Mouse (Mus musculus) thymus, postnatal 25 days (tissue): Measurements from ENCODE around the gene Platr17.
"Not testable (repeated sequence)": the region's sequence is repeated elsewhere in the genome, so short reads cannot be mapped to it uniquely, and the experiment has no call there.

Experiments
- DNase-seq: peaks from one replicate; pipeline ENCODE4 v3.0.0; 2022

The Platr17 gene

DNA sequence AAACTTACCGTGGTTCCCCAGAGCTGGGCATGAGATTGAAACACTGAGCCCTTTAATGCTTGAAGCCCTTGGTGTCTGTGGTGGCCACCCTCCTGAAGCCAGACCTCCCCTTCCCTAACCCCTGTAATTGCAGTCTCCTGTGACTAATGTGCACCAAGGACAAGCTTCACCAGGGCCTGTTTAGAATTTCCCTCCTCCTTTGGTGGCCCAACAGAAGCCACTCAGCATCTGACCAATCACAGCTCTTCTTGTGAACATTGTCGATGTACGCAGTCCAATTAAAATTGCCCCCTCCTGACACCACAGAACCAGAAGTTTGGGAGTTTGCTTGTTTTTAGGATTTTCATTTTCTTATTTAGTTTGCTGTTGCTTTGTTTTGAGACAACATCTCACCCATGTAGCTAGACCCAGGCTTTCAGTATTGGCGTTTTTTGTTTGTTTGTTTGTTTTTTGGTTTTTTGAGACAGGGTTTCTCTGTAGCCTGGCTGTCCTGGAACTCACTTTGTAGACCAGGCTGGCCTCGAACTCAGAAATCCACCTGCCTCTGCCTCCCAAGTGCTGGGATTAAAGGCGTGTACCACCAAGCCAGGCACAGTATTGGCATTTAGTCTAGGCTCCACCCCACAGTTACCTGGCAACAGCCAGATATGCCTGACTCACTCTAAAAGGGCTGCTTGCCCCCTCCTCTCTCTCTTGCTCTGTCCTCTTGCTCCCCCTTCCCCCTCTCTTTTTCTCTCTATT lies 854 bp upstream of the Platr17 start:
- not testable (repeated sequence) for DNase-seq

DNA sequence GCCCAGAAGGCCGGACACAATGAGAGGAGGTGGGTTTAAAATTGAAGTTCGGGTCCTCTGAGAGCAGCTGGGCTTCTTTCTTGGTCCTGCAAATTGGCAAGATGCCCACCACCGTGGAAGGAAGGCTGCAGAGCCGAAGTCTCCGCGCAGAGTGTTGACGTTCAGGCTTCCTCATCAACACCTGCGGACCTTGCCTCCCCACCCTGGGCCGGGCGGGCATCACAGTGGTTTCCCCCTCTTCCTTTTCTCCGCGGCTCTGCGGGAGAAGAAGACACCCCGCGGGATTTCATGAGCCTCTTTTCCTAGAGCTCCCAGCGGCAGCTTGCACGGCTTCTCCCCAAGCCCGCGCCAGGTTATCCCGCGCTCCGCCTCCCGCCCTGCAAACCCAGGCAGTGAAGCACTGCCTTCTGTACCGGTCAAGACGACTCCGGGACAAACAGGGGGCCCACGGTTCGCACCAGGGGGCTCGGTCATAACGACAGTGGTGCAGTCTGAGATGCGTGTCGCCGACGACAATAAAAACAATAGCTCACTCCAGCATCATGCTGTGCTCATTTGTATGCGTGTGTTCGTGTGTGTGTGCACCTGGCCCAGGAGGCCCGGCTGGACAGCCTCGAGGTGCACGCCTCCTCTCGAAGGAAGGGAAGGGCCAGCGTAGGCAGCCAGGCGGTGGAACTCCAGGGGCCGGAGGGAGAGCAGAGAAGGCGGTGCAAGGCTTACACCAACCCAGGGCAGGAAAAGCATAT lies 3.6 kb downstream of the Platr17 start:
- DNase-seq = peak; percentile 54

DNA sequence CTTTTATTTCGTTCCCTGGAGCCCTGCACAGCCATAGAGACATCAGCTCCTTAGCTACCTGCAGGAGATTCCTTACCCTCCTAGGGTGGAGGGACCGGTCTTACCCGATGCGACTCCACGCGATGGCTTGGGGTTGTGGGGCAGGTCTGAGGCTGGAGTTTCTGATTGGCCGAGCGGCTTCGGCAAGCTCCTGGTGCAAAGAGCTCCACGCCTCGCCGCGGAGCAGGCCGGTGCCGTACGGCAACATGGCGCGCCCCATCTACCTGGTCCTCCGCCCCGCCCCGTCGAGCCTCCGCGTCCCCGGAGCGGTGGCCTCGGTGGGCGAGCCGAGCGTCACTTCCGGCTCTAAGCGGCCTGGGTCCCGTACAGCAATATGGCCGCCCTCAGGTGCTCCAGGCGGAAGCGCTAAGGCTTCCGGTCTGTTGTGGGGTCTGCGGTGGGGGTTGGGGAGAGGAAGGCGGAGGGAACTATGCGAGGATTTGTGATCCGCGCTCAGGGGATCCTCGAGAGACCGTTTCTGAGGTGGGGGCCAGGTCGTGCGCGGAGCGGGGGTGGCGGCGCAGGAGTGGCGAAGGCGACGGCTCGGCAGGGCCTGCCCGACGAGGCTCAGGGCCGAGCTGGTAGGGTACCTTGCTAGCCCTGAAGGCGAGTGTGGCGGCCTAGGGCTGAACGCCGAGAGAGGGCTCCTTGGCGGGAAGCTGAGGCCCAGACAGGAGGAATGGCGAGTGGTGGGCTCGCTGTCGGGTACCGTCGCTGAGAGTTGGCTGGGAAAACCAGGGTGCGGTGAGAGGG lies 4.3 kb downstream of the Platr17 start, which contains the start of gene Daxx:
Daxx (plus strand) TSS at position 338 of the 792 bp plus-strand sequence.
- DNase-seq = peak; percentile 99

DNA sequence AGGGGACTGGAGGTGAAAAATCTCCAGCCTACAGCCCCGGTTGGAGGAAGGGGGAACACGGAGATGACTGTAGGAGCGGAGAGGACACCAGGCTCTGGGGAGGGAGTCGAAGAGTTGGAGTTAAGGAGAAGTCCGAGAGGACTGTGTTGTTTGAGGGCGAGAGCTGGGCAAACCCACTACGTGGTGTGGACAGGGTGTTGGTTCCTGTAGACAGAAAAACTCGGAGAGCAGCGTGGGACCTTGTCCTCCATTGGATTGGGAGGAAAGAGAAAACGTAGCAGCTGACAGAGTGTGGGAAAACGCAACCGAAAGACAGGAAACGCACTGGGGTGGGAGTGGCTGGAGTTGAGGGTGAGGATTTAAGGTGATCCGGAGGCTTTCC lies 4.9 kb downstream of the Platr17 start:
- peak; percentile 60 for DNase-seq

DNA sequence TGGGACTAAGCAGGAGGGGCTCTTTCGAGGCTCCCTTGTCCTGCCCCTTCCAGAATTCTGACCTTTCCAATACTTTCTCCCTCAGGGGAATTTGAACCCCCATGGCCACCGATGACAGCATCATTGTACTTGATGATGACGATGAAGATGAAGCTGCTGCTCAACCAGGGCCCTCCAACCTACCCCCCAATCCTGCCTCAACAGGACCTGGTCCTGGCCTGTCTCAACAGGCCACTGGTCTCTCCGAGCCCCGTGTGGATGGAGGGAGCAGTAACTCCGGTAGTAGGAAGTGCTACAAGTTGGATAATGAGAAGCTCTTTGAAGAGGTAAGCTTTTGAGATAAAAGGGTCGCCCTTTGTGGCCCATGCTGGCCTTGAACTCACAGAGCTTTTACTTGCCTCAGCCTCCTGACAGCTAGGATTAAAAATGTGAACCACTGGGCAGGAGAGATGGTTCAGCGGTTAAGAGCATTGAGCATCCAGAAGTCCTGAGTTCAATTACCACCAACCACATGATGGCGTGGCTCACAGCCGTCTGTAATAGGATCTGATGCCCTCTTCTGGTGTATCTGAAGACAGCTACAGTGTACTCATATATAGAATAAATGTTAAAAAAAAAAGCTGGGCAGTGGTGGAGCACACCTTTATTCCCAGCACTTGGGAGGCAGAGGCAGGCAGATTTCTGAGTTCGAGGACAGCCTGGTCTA lies 5.6 kb downstream of the Platr17 start:
- DNase-seq = no peak

DNA sequence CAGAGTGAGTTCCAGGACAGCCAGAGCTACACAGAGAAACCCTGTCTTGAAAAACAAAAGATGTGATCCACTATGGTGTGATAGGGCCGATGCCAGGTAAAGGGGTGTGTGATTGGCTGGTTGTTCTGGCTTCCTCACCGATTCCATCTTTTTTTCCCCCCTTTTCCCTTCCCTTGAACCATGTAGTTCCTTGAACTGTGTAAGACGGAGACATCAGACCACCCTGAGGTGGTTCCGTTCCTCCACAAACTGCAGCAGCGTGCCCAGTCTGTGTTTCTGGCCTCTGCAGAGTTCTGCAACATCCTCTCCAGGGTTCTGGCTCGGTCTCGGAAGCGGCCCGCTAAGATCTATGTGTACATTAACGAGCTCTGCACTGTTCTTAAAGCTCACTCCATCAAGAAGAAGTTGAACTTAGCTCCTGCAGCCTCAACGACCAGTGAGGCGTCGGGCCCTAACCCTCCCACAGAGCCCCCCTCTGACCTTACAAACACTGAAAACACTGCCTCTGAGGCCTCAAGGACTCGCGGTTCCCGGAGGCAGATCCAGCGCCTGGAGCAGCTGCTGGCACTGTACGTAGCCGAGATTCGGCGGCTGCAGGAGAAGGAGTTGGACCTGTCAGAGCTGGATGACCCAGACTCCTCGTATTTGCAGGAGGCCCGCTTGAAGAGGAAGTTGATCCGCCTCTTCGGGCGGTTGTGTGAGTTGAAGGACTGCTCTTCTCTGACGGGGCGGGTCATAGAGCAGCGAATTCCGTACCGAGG lies 6.3 kb downstream of the Platr17 start:
- DNase-seq = no peak

DNA sequence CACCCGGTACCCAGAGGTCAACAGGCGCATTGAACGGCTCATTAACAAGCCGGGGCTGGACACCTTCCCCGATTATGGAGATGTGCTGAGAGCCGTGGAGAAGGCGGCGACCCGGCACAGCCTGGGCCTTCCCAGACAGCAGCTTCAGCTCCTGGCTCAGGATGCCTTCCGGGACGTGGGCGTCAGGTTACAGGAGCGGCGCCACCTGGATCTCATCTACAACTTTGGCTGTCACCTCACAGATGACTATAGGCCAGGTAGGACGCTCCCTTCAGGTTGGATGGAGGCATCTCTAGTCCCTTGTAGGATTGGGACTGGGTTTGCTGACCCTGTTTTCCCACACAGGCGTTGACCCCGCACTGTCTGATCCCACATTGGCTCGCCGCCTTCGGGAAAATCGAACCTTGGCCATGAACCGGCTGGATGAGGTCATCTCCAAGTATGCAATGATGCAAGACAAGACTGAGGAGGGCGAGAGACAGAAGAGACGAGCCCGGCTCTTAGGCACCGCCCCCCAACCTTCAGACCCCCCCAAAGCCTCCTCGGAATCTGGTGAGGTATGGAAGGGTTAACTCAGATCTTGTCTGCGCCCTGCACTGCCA lies 7.0 kb downstream of the Platr17 start:
- no peak for DNase-seq

DNA sequence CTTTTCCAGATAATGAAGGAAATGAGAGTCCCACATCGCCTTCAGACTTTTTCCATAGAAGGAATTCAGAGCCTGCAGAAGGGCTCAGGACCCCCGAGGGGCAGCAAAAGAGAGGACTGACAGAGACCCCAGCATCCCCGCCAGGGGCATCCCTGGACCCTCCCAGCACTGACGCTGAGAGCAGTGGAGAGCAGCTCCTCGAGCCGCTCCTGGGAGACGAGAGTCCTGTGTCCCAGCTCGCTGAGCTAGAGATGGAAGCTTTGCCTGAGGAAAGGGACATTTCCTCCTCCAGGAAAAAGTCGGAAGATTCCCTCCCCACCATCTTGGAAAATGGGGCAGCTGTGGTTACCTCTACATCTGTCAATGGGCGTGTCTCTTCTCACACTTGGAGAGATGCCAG lies 8.3 kb downstream of the Platr17 start:
- DNase-seq = no peak

DNA sequence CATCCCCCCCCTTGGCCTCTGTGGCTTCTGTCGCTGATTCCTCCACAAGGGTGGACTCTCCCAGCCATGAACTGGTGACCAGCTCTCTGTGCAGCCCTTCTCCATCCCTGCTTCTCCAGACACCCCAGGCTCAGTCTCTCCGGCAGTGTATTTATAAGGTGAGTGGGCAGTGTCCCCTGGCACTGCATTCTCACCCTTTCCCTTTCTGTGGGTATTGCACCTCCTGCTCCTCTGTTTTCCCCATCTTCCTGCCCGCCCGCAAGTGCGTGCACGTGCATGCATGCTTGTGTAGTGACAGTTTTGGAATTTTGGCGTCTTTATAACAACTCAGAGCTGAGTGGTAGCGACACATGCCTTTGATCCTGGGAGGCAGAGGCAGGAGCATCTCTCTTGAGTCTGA lies 9.0 kb downstream of the Platr17 start:
- DNase-seq = no peak

DNA sequence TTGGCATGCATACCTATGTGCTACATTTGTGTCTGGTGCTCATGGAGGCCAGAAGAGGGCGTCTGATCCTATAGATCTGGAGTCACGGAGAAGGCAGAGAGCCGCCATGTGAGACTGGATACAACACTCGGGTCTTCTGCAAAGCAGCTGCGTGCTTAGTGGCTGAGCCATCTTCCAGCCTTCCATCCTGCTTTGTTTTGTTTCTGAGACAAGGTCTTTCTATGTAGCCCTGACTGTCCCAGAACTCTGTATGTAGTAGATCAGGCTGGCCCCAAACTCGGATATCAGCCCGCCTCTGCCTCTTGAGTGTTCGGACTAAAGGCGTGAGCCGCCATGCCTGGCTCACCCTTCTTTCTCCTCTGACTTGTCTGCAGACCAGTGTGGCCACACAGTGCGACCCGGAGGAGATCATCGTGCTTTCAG lies 10.0 kb downstream of the Platr17 start:
- no peak for DNase-seq

DNA sequence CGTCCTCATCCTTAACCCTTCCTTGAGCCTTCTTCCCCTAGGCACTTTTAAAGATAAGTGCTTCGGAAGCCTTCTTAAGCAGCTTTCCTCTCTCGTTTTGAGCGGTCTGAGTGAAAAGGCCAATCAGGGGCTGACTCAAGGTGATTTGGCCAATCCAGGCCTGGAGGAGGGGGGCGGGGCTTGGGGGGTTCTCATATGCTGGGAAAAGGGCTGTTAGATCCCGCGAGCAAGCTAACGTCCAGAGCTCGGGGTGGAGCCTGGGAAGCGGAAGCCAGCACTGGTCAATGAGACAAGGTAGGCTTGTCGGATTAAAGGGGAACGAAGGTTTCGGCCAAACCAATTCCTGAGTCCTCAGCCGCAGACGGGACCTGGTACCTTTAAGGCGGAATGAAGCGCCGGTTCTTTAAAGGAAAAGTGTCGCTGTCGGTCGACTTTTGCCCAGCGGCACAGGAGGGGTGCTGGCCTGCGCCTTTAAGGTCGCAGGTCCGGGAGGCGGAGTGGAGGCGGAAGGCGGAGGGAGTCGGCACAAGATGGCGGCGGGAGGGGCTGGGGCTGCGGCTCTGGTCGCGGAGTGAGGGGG lies 10.8 kb downstream of the Platr17 start, which contains the start of the genes Tapbp and Zbtb22:
Tapbp (plus strand) TSS at position 229 of the 580 bp plus-strand sequence.
Zbtb22 (plus strand) TSS at position 234 of the 580 bp plus-strand sequence.
- DNase-seq = peak; percentile 94

DNA sequence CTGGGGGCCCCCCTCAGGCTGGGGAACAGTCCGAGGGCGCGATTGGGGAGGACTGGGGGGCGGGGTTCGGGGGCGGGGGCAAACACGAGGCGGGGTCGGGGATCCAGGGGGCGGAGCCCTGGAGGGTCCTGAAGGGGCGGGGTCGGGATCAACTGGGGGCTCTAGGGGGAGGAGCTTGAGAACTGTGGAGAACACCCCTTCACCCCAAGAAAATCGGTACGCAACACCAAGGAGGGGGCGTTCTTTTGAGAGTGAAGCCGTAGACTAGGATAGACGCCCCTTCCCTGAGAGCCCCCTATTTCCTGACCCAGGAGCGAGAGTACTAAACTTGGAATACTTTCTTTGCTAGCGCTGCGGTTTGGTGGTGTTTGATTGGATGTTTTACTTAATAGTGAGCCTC lies 11.4 kb downstream of the Platr17 start:
- DNase-seq = peak; percentile 80

DNA sequence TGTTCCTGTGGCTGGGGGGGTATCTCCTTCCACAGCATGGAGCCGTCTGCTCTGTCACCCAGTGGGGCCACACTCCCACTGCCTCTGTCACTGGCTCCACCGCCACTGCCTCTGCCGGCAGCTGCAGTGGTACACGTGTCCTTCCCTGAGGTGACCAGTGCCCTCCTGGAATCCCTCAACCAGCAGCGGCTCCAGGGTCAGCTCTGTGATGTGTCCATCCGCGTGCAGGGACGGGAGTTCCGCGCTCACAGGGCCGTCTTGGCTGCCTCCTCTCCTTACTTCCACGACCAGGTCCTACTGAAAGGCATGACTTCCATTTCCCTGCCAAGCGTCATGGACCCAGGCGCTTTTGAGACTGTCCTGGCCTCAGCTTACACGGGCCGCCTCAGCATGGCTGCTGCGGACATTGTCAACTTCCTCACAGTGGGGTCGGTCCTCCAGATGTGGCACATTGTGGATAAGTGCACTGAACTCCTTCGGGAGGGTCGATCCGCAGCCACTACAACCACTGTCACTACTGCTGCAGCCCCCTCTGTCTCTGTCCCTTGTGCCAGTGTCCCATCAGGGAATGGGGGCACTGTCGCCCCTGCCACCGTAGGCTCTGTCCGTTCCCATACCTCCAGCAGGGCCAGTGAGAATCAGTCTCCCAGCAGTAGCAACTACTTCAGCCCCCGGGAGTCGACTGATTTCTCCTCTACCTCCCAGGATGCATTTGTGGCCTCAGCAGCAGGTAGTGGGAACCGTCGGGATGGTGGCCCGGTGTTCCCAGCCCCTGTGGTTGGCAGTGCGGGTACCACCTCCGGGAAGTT lies 12.1 kb downstream of the Platr17 start:
- no peak for DNase-seq

DNA sequence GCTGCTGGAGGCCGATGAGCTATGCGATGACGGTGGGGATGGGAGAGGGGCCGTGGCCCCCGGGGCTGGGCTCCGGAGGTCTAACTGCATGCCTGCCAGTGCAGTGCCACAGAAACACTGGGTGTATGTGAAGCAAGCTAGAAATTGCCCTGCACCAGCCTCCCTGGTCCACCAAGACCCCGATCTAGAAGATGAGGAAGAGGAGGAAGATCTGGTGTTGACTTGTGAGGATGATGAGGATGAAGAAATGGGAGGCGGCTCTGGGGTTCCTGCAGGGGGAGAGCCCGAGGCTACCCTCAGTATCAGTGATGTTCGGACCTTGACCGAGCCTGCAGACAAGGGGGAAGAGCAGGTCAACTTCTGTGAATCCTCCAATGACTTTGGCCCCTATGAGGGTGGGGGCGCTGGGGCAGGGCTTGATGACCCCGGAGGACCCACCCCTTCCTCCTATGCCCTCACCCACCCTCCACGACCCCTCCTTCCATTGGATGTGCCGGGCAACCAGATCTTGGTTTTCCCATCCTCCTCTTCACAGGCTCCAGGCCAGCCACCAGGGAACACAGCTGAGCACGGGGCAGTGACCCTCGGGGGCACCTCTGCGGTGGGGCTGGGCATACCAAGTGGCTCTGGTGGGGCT lies 12.8 kb downstream of the Platr17 start:
- DNase-seq = no peak

DNA sequence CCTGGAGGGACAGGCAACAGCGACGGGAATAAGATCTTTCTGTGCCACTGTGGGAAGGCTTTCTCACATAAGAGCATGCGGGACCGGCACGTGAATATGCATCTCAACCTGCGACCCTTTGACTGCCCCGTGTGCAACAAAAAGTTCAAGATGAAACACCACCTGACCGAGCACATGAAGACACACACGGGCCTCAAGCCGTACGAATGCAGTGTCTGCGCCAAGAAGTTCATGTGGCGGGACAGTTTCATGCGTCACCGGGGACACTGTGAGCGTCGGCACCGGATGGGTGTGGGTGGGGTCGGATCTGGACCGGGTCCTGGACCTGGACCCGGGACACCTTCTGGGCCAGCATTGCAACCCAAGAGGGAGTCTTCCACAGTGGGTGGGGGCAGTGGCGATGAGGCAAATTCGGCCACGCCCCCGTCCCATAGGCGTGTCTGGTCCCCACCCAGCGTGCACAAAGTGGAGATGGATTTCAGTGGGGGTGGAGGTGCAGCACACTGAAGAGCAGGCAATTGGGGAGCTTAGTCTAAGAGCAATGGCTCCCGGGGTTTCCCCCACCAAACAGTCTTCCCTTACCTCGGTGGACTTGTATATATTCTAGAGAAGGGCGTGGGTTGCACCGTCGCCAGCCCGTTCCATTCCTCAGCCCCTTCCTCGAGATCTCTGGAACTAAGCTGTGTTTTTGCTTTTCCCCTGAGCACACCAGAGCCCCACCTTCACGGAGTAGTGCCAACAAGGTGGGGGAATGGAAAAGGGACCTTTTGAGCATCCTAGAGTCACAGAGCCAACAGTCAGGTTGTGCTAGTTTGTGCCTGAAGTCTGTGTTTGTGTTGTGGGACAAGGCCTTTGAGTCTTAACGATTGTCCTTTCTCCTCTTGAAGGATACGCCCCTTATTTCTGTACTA lies 13.6 kb downstream of the Platr17 start:
- DNase-seq = no peak

DNA sequence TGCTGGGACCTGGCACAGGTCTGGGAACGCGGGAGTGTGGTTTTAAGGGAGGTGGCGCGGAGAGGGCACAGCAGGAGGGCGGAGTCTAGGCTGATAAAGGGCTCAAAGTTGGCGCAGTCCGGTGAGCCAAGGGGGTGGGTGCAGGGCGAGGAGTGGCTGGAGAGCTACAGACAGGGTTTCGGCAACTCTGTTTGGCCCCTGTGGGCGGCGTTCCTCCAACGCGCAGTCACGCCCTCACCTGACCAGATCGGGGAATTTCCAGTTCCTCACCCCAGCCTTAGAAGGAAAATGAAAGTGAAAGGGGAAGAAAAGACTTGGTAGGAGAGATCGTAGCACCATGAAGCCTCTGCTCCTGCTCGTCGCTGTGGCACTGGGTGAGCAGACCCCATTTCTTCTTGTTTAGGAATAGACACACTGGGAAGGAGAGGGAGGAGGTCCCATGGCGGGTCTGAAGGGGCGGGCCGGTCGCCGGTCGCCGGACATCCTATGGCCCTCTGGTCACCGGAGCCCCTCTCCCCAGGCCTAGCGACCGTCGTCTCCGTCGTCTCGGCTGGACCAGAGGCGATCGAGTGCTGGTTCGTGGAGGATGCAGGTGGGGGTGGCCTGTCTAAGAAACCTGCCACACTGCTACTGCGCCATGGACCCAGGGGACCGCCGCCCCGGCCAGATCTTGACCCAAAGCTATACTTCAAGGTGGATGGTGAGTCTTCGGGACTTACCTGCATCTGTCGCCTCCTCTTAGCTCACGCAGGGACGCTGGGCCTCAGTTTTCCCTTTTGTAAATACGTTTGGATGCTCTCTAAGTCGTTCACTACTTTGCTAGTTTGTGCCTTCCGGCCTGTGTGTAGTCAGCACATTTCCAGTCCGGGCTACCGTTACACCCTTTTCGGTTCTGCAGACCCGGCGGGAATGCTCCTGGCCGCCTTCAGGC lies 14.7 kb downstream of the Platr17 start:
- DNase-seq = peak; percentile 80
